Mouse (Mus musculus): ENCODE results near the gene Lair1.
A peak's percentile ranks its signal among the peaks of the same experiment; 100 is the strongest.
"Not testable (repeated sequence)": the region's sequence is repeated elsewhere in the genome, so short reads cannot be mapped to it uniquely, and the experiment has no call there.

Lair1 gene

DNA sequence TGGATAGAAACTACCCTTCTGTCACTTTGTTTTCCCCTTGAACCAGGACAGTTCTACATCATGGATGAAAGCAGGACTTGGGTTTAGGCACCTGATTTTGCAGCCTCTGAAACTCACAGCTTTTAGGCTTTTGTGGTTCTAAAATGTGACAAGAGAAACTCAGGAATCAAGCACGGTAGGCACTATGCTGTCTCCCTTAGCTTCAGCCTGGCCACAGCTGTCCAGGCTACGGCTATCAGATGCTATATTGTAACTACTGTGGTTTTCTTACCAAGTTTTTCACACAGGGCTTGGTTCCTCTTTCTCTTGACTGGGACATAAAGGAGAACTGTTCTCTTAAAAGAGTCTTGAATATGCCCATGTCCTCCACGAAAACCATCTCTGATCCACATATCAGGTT, 10.1 kb upstream of the Lair1 start:
- no peaks in the 10 kb centered on the region for H3K36me3 ChIP-seq (ENCODE audit: control insufficient read depth, insufficient read depth, low read length, poor library complexity, severe bottlenecking)
- no peaks in the 10 kb centered on the region; the same call in 1 of the 2 replicates for H3K27me3 ChIP-seq (ENCODE audit: control insufficient read depth, insufficient read depth, low read length, poor library complexity, severe bottlenecking)
- peak; percentile 68 for DNase-seq (ENCODE audit: low read depth, low spot score)

DNA sequence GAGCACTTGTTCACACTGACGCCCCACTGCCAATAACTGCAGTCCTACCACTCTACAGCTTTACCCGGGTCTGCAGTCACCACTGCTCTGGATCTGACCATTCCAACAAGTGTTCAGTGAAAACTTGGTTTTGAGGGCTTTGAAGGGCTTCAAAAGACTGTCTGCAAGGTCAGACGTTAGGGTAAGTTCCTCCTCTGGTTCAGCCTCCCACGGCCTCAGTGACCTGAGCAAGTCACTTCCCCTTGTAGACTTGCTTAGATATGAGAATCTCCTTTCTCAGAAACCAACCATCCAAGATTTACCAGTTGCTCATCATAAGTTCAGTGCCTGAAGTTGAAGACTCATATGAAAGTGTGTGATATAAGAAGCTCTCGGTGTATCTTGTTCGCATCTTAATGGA, 8.1 kb upstream of the Lair1 start:
- DNase-seq (ENCODE audit: low read depth, low spot score): peak; percentile 58
- H3K27me3 ChIP-seq (ENCODE audit: control insufficient read depth, insufficient read depth, low read length, poor library complexity, severe bottlenecking): no peaks in the 10 kb centered on the region; the same call in 1 of the 2 replicates
- no peaks in the 10 kb centered on the region for H3K36me3 ChIP-seq (ENCODE audit: control insufficient read depth, insufficient read depth, low read length, poor library complexity, severe bottlenecking)

DNA sequence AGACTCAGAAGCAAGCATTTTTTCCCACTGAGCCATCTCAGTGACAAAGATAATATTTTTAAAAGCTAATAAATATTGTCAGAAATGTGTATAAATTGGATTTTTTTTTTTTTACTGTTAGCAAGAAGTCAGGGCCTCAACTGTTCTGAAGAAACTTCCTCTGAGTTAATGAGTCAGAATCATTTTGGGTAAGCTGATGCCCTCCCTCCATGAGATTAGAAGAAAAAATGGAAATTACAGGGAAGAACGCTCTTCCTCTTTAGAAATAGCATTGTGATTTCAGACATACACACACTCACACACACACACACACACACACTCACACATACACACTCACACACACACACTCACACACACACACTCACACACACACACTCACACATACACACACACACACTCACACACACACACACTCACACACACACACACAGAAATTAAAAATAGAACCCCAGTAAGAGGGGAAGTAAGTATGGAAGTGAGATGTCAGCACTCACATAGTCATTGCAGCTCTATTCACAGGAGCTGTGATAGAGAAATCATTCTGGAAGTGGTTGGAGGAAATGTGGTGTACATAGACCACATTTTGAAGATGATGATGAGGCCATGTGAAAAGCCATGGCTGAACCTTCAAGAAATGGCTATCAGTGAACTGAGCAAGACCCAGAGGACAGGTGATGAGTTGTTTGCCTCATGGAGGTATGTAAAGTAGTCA, 866 bp upstream of the Lair1 start:
- H3K27me3 ChIP-seq (ENCODE audit: control insufficient read depth, insufficient read depth, low read length, poor library complexity, severe bottlenecking): no peaks in the 10 kb centered on the region
- DNase-seq (ENCODE audit: low read depth, low spot score): peak; percentile 43
- H3K36me3 ChIP-seq (ENCODE audit: control insufficient read depth, insufficient read depth, low read length, poor library complexity, severe bottlenecking): no peaks in the 10 kb centered on the region

DNA sequence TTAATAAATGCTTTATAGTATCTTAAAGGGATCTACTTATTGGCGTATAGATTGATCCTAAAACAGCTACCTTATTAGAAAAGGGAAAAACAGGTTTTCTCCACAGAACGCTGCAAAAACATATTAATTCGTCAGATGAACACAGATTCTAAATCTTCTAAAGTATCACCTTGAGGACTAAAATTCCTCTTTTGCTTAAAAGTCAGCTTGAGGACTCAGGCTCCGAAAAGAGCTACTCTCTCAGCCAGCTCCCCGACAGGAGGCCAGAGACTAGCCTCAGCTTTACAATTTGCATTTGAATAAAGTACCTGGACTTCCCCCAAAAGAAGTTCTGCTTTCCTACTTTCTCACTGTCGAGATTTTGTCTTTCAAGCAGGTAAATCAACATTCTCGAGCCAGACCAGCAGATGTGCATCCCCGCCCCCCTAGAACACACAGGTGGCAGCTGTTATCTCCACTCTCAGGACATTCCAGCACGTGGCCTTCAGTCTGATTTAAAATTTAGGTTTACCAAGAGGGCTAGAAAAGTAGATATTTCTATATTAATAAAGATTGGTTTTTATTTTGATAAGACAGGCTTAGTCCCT, 2.3 kb downstream of the Lair1 start:
- DNase-seq (ENCODE audit: low read depth, low spot score): peak; percentile 52
- H3K36me3 ChIP-seq (ENCODE audit: control insufficient read depth, insufficient read depth, low read length, poor library complexity, severe bottlenecking); H3K27me3 ChIP-seq (ENCODE audit: control insufficient read depth, insufficient read depth, low read length, poor library complexity, severe bottlenecking): not testable (repeated sequence)

DNA sequence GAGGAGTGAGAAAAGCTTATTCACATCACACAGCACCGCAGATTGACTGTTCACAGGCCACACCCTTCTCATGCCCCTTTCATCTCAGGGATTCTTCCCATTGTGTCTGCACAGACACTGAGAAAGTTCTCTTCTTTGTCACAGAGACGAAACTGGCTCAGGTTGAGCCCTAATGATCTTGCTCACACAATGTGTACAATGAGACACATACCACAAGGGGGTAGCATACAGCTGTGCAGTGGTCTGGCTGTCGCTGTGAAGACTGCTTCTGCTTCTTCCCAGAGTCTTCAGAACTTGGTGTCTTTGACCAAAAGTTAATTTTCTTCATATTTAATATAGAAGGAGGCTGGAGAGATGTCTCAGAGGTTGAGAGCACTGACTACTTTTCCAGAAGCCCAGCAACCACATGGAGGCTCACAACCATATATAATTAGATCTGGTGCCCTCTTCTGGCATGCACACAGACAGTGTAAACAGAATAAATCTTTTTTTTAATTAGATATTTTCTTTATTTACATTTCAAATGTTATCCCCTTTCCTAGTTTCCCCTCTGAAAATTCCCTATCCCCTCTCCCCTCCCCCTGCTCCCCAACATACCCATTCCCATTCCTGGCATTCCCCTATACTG, 36.1 kb downstream of the Lair1 start:
- Histone ChIP-seq H3K36me3 (ENCODE audit: control insufficient read depth, insufficient read depth, low read length, poor library complexity, severe bottlenecking) (no peaks in the 10 kb centered on the region), H3K27me3 (ENCODE audit: control insufficient read depth, insufficient read depth, low read length, poor library complexity, severe bottlenecking) (no peaks in the 10 kb centered on the region)
- DNase-seq (ENCODE audit: low read depth, low spot score): peak; percentile 81

DNA sequence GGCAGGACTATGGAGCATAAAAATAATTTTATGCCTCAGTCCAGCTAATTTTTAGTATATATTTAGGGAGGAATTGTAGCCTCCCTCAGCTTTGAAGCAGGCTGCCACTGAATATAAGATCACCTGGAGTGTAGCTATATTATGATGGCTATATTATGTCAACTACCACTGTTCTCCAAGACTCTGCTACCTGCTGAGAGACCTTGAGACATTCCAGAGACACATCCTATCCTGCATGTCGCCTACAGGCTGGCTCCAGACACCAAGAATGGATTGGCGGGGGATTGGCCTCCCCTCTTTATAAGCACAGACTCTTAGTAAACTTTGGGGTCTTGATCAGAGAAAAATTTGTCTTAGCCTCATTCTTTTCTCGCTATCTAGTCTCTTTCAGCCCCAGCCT, 58.4 kb downstream of the Lair1 start:
- H3K36me3 ChIP-seq (ENCODE audit: control insufficient read depth, insufficient read depth, low read length, poor library complexity, severe bottlenecking); H3K27me3 ChIP-seq (ENCODE audit: control insufficient read depth, insufficient read depth, low read length, poor library complexity, severe bottlenecking); DNase-seq (ENCODE audit: low read depth, low spot score): not testable (repeated sequence)

DNA sequence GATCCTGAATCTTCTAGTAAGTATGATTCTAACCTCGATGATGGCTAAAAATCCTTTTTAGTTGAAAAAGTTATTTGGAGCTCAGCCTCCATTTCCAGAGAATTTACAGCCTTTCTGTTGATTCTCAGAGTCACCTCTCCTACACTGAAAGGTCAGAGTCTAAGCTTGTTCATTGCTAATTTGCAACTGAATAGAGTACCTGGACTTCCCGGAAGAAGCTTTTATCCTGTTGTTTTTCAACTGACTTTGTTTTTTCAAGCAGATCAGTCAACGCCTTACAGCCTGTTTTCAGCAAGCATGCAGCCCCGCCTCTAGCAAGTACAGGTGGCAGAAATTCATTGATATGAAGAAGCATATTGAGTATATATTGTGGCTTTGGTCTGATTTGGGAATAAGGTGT, 59.0 kb downstream of the Lair1 start:
- not testable (repeated sequence) for H3K27me3 ChIP-seq (ENCODE audit: control insufficient read depth, insufficient read depth, low read length, poor library complexity, severe bottlenecking)

DNA sequence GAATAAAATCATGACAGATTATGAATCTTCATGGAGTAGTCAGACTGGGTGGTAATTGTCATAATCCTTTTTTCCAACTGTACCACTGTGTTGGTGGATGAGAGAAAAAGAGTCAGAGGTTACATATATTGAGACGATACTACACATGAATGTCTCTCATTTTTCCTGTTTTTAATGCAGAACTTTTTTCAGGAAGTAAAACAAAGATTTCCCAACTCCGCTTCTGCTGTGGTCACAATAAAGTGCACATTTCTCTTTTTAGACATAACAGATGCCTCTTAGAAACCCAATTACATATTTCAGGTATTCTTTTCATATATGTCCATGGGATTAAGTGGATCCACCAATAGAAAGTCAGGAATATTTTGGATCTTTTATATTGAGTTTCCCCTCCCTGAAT, 101.0 kb downstream of the Lair1 start:
- no peaks in the 10 kb centered on the region for H3K27me3 ChIP-seq (ENCODE audit: control insufficient read depth, insufficient read depth, low read length, poor library complexity, severe bottlenecking)
- no peaks in the 10 kb centered on the region for H3K36me3 ChIP-seq (ENCODE audit: control insufficient read depth, insufficient read depth, low read length, poor library complexity, severe bottlenecking)
- DNase-seq (ENCODE audit: low read depth, low spot score): no peak

More for the DNA sequence above, 59.0 kb downstream of the Lair1 start:
- DNase-seq (ENCODE audit: low read depth, low spot score); H3K36me3 ChIP-seq (ENCODE audit: control insufficient read depth, insufficient read depth, low read length, poor library complexity, severe bottlenecking): not testable (repeated sequence)

DNA sequence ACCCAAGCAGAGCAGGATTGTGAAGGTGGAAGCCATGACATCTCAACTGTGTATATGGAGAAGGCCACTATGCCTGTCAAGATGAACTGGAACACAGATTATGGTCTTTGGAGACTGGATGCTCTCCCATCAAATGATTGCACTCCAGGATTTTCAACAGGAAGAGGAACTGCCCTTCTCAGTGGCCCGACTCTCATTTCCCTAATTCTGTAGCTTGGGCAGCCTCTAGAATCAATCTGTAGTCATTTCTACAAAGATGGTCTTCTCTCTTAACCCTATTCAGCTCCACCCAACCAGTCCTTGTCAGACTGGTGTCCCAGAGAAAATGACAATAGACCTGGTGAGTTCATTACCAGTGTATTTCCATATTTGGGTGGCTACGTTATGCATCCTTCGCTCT, 105.6 kb downstream of the Lair1 start:
- H3K27me3 ChIP-seq (ENCODE audit: control insufficient read depth, insufficient read depth, low read length, poor library complexity, severe bottlenecking): no peaks in the 10 kb centered on the region
- DNase-seq (ENCODE audit: low read depth, low spot score): no peak
- H3K36me3 ChIP-seq (ENCODE audit: control insufficient read depth, insufficient read depth, low read length, poor library complexity, severe bottlenecking): no peaks in the 10 kb centered on the region
